Mouse (Mus musculus): ENCODE measurements at regions not wholly inside any gene's neighbourhood (a gene's known extent, or its start where the extent isn't known, plus 50 kb on each side); places are given as distances from the start of the nearest gene placed in this dataset.

- no peak for DNase-seq
- WGBS = 38% methylated on average over 1 of the region's 1 CpGs
- Histone ChIP-seq H3K27ac (ENCODE audit: control insufficient read depth, insufficient read depth, low read length) (no peak overlapping the region), H3K27me3 (ENCODE audit: control insufficient read depth, insufficient read depth, low read length) (no peaks in the 10 kb centered on the region; the same call in 1 of the 2 replicates), H3K4me1 (replicated peaks; ENCODE audit: control insufficient read depth, insufficient read depth, low read length) (no peaks in the 10 kb centered on the region), H3K4me3 (ENCODE audit: control insufficient read depth, insufficient read depth, low read length) (no peak overlapping the region), H3K36me3 (ENCODE audit: control insufficient read depth, insufficient read depth, low read length) (no peaks in the 10 kb centered on the region)
- TF ChIP-seq CTCF (IDR thresholded peaks at IDR 0.05; ENCODE audit: borderline replicate concordance, control insufficient read depth, extremely low read depth, insufficient read depth, low read length, poor library complexity) (no peak), POLR2A (IDR thresholded peaks at IDR 0.05; ENCODE audit: control insufficient read depth, extremely low read depth, insufficient read depth, low read length, poor library complexity) (no peak)
These were observed 198.0 kb downstream of the Ice1 start for GRCm38 (mm10) chr13:70439419-70439818.

- Histone ChIP-seq H3K36me3 (ENCODE audit: control insufficient read depth, insufficient read depth, low read length) (no peaks in the 10 kb centered on the region), H3K27ac (ENCODE audit: control insufficient read depth, insufficient read depth, low read length) (no peak overlapping the region), H3K27me3 (ENCODE audit: control insufficient read depth, insufficient read depth, low read length) (no peaks in the 10 kb centered on the region; the same call in 1 of the 2 replicates), H3K4me3 (ENCODE audit: control insufficient read depth, insufficient read depth, low read length) (no peak overlapping the region), H3K4me1 (replicated peaks; ENCODE audit: control insufficient read depth, insufficient read depth, low read length) (no peaks in the 10 kb centered on the region)
- no peak for DNase-seq
- TF ChIP-seq CTCF (IDR thresholded peaks at IDR 0.05; ENCODE audit: borderline replicate concordance, control insufficient read depth, extremely low read depth, insufficient read depth, low read length, poor library complexity) = no peak
- TF ChIP-seq POLR2A (IDR thresholded peaks at IDR 0.05; ENCODE audit: control insufficient read depth, extremely low read depth, insufficient read depth, low read length, poor library complexity) = no peak
- 88% methylated on average over 4 of the region's 4 CpGs for WGBS
These were observed 190.5 kb downstream of the Ice1 start for GRCm38 (mm10) chr13:70446940-70447339.

DNA sequence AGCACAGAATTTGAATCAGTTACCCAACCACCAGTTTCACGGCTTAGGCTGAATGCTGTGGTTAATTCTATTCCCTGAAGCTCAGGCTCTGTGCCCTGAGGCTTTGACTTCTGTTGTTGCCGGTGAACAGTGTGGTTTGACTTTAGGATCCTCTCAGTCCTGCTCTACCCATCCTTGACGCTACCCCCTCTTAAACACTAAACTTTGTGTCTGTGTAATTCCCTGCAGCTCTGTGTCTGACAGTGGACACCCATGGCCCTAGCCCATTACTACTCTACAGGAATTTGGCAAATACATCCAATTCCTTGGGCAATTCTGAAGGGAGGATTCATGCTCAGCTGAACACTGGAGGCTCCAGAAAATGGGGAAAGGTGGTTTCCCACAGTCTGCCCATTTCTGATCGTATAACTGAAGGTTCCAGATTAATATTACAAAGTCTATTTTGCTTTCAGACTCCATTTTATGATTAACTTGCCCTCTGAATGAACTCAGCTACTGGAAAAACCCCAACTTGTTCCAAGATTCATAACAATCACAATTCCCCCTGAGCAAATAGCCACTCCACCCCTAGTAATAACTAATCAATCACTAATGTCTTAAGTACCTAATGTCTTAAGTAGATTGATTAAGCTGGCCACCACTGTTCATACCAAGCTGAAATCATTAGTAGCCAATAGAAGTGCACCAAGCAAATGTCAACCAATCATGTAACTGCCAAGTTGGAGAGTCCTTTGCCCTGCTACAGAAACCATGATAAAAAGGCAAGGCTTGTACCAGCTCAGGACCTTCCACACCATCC is 182.6 kb downstream of the Ice1 start:
- H3K27ac ChIP-seq (ENCODE audit: control insufficient read depth, insufficient read depth, low read length) = no peak overlapping the region
- DNase-seq = no peak
- TF ChIP-seq CTCF (IDR thresholded peaks at IDR 0.05; ENCODE audit: borderline replicate concordance, control insufficient read depth, extremely low read depth, insufficient read depth, low read length, poor library complexity) = no peak
- no peak for TF ChIP-seq POLR2A (IDR thresholded peaks at IDR 0.05; ENCODE audit: control insufficient read depth, extremely low read depth, insufficient read depth, low read length, poor library complexity)
- no peak overlapping the region for H3K4me3 ChIP-seq (ENCODE audit: control insufficient read depth, insufficient read depth, low read length)
- H3K27me3 ChIP-seq (ENCODE audit: control insufficient read depth, insufficient read depth, low read length) = no peaks in the 10 kb centered on the region
- H3K4me1 ChIP-seq (replicated peaks; ENCODE audit: control insufficient read depth, insufficient read depth, low read length) = no peaks in the 10 kb centered on the region
- WGBS = 83% methylated on average over 4 of the region's 4 CpGs
- no peaks in the 10 kb centered on the region for H3K36me3 ChIP-seq (ENCODE audit: control insufficient read depth, insufficient read depth, low read length)

DNA sequence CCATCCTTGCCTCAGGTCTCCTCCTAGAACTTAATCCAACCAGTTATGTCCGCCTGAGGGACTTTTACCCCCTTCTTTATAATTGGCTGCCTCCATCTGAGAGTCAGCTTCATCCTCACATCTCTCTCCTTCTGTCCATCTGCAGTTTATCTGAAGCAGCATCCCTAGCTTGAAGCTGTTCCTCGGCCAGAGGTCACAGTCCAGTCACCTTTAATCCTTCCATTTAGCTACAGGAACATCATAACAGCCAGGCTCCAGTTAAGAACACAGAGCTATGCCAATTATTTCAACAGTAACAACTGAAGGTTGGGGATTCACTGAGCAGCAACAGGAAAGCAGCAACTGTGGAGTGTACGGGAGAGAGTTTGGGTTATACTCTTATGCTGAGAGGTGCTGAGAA is 179.0 kb downstream of the Ice1 start:
- Histone ChIP-seq H3K4me1 (replicated peaks; ENCODE audit: control insufficient read depth, insufficient read depth, low read length) (no peaks in the 10 kb centered on the region), H3K4me3 (ENCODE audit: control insufficient read depth, insufficient read depth, low read length) (no peak overlapping the region), H3K36me3 (ENCODE audit: control insufficient read depth, insufficient read depth, low read length) (no peaks in the 10 kb centered on the region), H3K27ac (ENCODE audit: control insufficient read depth, insufficient read depth, low read length) (no peak overlapping the region), H3K27me3 (ENCODE audit: control insufficient read depth, insufficient read depth, low read length) (no peaks in the 10 kb centered on the region)
- WGBS = 87% methylated on average over 3 of the region's 3 CpGs
- no peak for DNase-seq
- TF ChIP-seq CTCF (IDR thresholded peaks at IDR 0.05; ENCODE audit: borderline replicate concordance, control insufficient read depth, extremely low read depth, insufficient read depth, low read length, poor library complexity) = no peak
- no peak for TF ChIP-seq POLR2A (IDR thresholded peaks at IDR 0.05; ENCODE audit: control insufficient read depth, extremely low read depth, insufficient read depth, low read length, poor library complexity)

GRCm38 (mm10) chr13:70464996-70465395 is 172.4 kb downstream of the Ice1 start:
- no peaks in the 10 kb centered on the region for H3K4me1 ChIP-seq (replicated peaks; ENCODE audit: control insufficient read depth, insufficient read depth, low read length)
- 86% methylated on average over 5 of the region's 5 CpGs for WGBS
- TF ChIP-seq POLR2A (IDR thresholded peaks at IDR 0.05; ENCODE audit: control insufficient read depth, extremely low read depth, insufficient read depth, low read length, poor library complexity) (no peak), CTCF (IDR thresholded peaks at IDR 0.05; ENCODE audit: borderline replicate concordance, control insufficient read depth, extremely low read depth, insufficient read depth, low read length, poor library complexity) (no peak)
- no peak overlapping the region for H3K27ac ChIP-seq (ENCODE audit: control insufficient read depth, insufficient read depth, low read length)
- H3K4me3 ChIP-seq (ENCODE audit: control insufficient read depth, insufficient read depth, low read length) = no peak overlapping the region
- no peaks in the 10 kb centered on the region for H3K27me3 ChIP-seq (ENCODE audit: control insufficient read depth, insufficient read depth, low read length)
- DNase-seq = no peak
- H3K36me3 ChIP-seq (ENCODE audit: control insufficient read depth, insufficient read depth, low read length) = no peaks in the 10 kb centered on the region

- no peak for DNase-seq
- H3K27me3 ChIP-seq (ENCODE audit: control insufficient read depth, insufficient read depth, low read length) = no peaks in the 10 kb centered on the region
- no peak for TF ChIP-seq POLR2A (IDR thresholded peaks at IDR 0.05; ENCODE audit: control insufficient read depth, extremely low read depth, insufficient read depth, low read length, poor library complexity)
These were observed 162.7 kb downstream of the Ice1 start for GRCm38 (mm10) chr13:70474746-70475145.

GRCm38 (mm10) chr13:70475366-70475765 is 162.1 kb downstream of the Ice1 start:
- no peak overlapping the region for H3K27ac ChIP-seq (ENCODE audit: control insufficient read depth, insufficient read depth, low read length)
- no peak for DNase-seq
- no peaks in the 10 kb centered on the region for H3K36me3 ChIP-seq (ENCODE audit: control insufficient read depth, insufficient read depth, low read length)
- 79% methylated on average over 2 of the region's 2 CpGs for WGBS
- no peaks in the 10 kb centered on the region for H3K27me3 ChIP-seq (ENCODE audit: control insufficient read depth, insufficient read depth, low read length)
- no peaks in the 10 kb centered on the region for H3K4me1 ChIP-seq (replicated peaks; ENCODE audit: control insufficient read depth, insufficient read depth, low read length)
- H3K4me3 ChIP-seq (ENCODE audit: control insufficient read depth, insufficient read depth, low read length) = no peak overlapping the region
- no peak for TF ChIP-seq POLR2A (IDR thresholded peaks at IDR 0.05; ENCODE audit: control insufficient read depth, extremely low read depth, insufficient read depth, low read length, poor library complexity)
- TF ChIP-seq CTCF (IDR thresholded peaks at IDR 0.05; ENCODE audit: borderline replicate concordance, control insufficient read depth, extremely low read depth, insufficient read depth, low read length, poor library complexity) = no peak

More at GRCm38 (mm10) chr13:70474746-70475145, 162.7 kb downstream of the Ice1 start:
- no peak overlapping the region for H3K27ac ChIP-seq (ENCODE audit: control insufficient read depth, insufficient read depth, low read length)
- WGBS = 90% methylated on average over 4 of the region's 4 CpGs
- H3K4me1 ChIP-seq (replicated peaks; ENCODE audit: control insufficient read depth, insufficient read depth, low read length) = no peaks in the 10 kb centered on the region
- H3K36me3 ChIP-seq (ENCODE audit: control insufficient read depth, insufficient read depth, low read length) = no peaks in the 10 kb centered on the region
- H3K4me3 ChIP-seq (ENCODE audit: control insufficient read depth, insufficient read depth, low read length) = no peak overlapping the region
